Mouse (Mus musculus): ENCODE measurements around the gene Oosp1. TPM values are rescaled to one million over a fixed set of nuclear protein-coding genes. Genes with fewer than 3 reads are reported as not detected.

The Oosp1 gene
- not detected in 2 replicates for polyA plus RNA-seq (2015; fragmentation: Nextera tagmentation; extraction: Ambion mirVana)

DNA sequence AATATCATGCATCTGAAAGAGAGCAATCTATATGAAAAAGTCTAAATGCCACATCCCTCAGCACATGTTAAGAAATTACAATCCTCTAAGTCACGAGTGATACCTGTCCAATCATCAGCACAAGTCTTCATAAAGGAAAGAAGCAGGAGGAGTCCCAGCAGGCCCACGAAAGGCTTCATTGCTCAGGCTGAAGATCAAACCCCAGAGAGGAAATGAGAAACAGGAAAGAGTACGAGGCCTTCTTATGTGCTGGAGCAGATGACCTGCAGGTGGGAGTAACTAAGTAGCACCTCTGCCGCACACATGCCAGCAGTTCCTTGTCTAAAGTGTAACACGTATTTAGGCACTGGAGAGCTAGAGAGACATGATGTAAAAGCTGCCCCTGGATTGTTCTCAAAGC is at the start of gene Oosp1:
Gene Oosp1, minus strand, starts transcription at position 312 of the 400 bp plus-strand sequence.
- Histone ChIP-seq H3K27ac (no peak within 1 kb of the TSS), H3K4me3 (no peak within 1 kb of the TSS), H3K36me3 (ENCODE audit: poor library complexity, severe bottlenecking) (no peaks in the 10 kb centered on the region), H3K4me2 (no peak within 1 kb of the TSS), H3K9me3 (replicated peaks) (no peaks in the 10 kb centered on the region), H3K4me1 (no peaks in the 10 kb centered on the region), H3K9ac (no peak within 1 kb of the TSS), H3K27me3 (no peaks in the 10 kb centered on the region)
- WGBS, result 75% methylated on average over 5 of the region's 5 CpGs
- ATAC-seq, result no peak

DNA sequence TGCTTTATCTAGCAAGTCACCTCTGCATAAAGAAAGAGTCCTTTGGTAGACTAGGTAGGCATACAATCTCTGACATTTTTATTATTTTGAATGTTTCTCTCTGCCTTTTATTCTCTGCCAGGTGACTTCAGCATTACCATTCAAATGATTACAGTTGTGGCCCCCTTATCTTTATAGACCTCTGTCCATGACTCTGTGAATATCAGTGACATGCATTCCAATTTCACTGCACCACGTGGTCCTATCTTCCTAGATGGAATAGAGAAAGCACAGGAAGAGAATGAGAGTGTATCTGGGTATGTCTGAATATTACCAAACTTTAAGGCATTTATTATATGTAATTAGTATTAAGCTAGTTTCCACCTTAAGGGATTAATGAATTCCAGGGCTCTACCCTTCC is 45.5 kb upstream of the Oosp1 start:
- H3K4me1 ChIP-seq, result no peaks in the 10 kb centered on the region
- 51% methylated on average over 1 of the region's 1 CpGs for WGBS
- no peak for ATAC-seq
- no peak overlapping the region for H3K27ac ChIP-seq
- no peaks in the 10 kb centered on the region for H3K36me3 ChIP-seq (ENCODE audit: poor library complexity, severe bottlenecking)
- H3K4me2 ChIP-seq, result no peak overlapping the region
- H3K4me3 ChIP-seq, result no peak overlapping the region
- no peaks in the 10 kb centered on the region for H3K27me3 ChIP-seq
- H3K9ac ChIP-seq, result no peak overlapping the region
- H3K9me3 ChIP-seq (replicated peaks), result no peaks in the 10 kb centered on the region

DNA sequence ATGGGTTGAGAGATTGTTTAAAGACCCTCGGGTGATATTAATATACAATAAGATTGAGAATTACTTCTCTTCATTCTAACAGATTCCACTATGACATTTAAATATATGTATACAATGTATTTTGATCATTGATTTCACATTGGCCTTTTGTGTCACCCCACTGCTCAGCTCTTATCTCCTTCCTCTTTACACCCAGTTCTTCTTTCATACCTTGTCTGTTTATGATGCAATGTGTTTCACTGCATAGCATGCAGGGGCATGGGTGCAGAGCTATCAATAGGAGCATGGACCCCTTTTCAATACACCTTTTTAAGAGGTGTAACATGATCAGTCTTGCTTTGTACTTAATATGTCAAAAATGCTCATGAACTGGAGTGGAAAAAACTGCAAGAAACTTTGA is 39.3 kb upstream of the Oosp1 start:
- H3K9me3 ChIP-seq (replicated peaks), result no peaks in the 10 kb centered on the region
- 89% methylated on average over 1 of the region's 1 CpGs for WGBS

DNA sequence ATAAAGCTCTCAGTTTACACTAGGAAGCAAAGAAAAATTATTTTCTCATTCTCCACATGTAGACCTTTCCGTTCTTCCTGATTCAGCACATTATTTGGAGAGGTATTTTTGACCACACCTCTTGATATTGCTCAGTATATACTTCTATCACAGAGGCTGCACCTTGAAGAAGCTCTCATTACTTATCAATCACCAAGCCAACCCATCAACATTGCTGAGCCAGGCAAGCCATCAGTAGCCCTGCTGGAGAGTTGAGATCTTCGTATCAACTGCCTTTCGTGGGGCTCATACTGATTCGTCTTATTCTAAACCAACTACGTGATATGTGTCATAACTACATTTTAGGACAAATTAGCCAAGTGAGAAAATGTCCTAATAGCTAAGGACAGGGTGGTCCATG is 36.4 kb upstream of the Oosp1 start:
- 94% methylated on average over 5 of the region's 5 CpGs for WGBS
- Histone ChIP-seq H3K9ac (no peak overlapping the region), H3K9me3 (replicated peaks) (no peaks in the 10 kb centered on the region), H3K27me3 (no peaks in the 10 kb centered on the region), H3K4me3 (no peak overlapping the region), H3K4me2 (no peak overlapping the region), H3K36me3 (ENCODE audit: poor library complexity, severe bottlenecking) (no peaks in the 10 kb centered on the region), H3K27ac (no peak overlapping the region), H3K4me1 (no peaks in the 10 kb centered on the region)
- ATAC-seq, result no peak

More for the DNA sequence above, 39.3 kb upstream of the Oosp1 start:
- H3K4me3 ChIP-seq, result no peak overlapping the region
- no peaks in the 10 kb centered on the region for H3K27me3 ChIP-seq
- no peak overlapping the region for H3K27ac ChIP-seq
- no peaks in the 10 kb centered on the region for H3K4me1 ChIP-seq
- no peaks in the 10 kb centered on the region for H3K36me3 ChIP-seq (ENCODE audit: poor library complexity, severe bottlenecking)
- no peak overlapping the region for H3K9ac ChIP-seq
- ATAC-seq, result no peak
- no peak overlapping the region for H3K4me2 ChIP-seq

DNA sequence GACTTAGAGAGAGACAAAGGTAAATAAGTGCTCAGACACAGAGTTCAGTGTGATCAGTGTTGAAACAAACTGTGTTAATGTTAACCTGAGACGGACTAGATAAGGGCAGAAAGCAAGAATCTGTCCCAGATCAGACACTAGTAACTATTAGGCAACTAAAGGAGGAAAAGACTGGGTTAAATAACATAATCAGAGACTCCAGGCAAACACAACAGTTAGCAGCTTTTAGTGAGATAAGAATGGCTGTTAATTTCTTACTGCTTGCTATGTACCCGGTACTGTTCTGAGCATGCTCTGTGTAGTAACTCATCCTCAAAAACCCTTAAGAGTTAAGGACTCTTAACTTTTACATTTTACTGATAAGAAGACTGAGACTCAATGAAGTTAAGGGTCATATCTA is 35.0 kb upstream of the Oosp1 start:
- 86% methylated on average over 2 of the region's 2 CpGs for WGBS
- no peaks in the 10 kb centered on the region for H3K4me1 ChIP-seq

DNA sequence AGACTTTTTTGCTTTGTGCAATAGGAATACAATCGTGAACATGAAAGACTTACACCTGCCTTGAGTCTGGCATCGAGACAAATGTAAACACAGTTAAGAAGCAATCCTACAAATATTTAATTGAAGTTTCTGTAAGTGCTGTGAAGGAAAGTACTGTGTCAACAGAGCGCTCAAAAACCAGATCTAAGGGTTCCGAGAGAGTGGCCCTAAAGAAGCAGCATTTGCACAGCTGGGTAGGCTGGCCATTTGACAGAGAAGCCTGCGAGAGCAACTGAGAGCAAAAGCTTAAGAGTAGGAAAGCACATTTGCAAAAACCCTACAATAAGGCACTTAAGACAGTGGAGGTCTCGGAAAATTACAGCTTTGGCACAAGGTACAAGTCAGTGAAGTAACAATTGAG is 33.3 kb upstream of the Oosp1 start:
- Histone ChIP-seq H3K36me3 (ENCODE audit: poor library complexity, severe bottlenecking) (no peaks in the 10 kb centered on the region), H3K4me3 (no peak overlapping the region), H3K27ac (no peak overlapping the region), H3K27me3 (no peaks in the 10 kb centered on the region), H3K9me3 (replicated peaks) (no peaks in the 10 kb centered on the region), H3K4me1 (no peaks in the 10 kb centered on the region), H3K4me2 (no peak overlapping the region), H3K9ac (no peak overlapping the region)
- 82% methylated on average over 6 of the region's 6 CpGs for WGBS
- no peak for ATAC-seq

More for the DNA sequence above, 35.0 kb upstream of the Oosp1 start:
- Histone ChIP-seq H3K4me2 (no peak overlapping the region), H3K36me3 (ENCODE audit: poor library complexity, severe bottlenecking) (no peaks in the 10 kb centered on the region), H3K9me3 (replicated peaks) (no peaks in the 10 kb centered on the region), H3K4me3 (no peak overlapping the region), H3K27ac (no peak overlapping the region), H3K27me3 (no peaks in the 10 kb centered on the region), H3K9ac (no peak overlapping the region)
- no peak for ATAC-seq

DNA sequence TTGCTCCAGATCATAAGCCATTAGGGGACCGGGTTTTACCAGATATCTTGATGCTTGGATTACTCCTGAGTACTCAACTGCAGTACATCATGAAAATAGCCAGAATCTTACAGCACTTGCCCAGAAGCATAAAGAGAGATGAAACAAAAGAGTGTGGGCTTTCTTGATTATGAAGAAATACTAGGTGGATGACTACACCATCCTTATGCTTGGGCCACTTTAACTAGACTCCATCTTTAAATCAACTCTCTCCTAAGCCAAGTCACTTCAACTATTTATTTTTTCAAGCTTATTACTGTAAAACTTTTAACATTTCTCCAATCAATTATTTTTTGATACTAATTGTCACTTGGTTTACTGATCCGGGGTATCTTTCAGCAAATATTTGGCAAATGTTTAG is 32.9 kb upstream of the Oosp1 start:
- WGBS, result 92% methylated on average over 2 of the region's 2 CpGs
- H3K9me3 ChIP-seq (replicated peaks), result no peaks in the 10 kb centered on the region
- no peak overlapping the region for H3K4me2 ChIP-seq

DNA sequence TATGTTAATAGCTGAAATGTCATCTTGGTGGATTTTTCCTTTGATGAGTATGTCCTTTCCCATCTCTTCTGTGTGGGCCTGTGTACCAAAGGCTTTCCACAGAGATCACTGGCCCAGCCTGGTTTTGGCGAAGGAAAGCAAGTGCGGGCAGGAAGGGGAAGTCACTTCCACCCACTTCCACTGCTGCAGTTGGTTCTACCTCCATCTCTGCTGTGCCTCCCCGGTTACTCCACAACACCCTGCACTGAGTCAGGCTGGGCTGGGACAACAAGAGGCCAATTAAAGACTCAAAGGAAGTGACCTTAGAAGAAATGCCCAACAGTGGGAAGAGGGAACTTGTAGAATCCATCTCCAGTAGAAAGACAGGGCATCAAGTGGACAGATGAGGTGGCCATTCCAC is 29.1 kb upstream of the Oosp1 start:
- Histone ChIP-seq H3K36me3 (ENCODE audit: poor library complexity, severe bottlenecking) (no peaks in the 10 kb centered on the region), H3K4me1 (no peaks in the 10 kb centered on the region), H3K9ac (no peak overlapping the region), H3K4me3 (no peak overlapping the region), H3K27me3 (no peaks in the 10 kb centered on the region), H3K9me3 (replicated peaks) (no peaks in the 10 kb centered on the region), H3K27ac (no peak overlapping the region), H3K4me2 (no peak overlapping the region)
- WGBS, result 88% methylated on average over 3 of the region's 3 CpGs
- ATAC-seq, result no peak

More for the DNA sequence above, 32.9 kb upstream of the Oosp1 start:
- H3K27me3 ChIP-seq, result no peaks in the 10 kb centered on the region
- H3K9ac ChIP-seq, result no peak overlapping the region
- no peak overlapping the region for H3K27ac ChIP-seq
- ATAC-seq, result no peak
- H3K4me3 ChIP-seq, result no peak overlapping the region
- no peaks in the 10 kb centered on the region for H3K36me3 ChIP-seq (ENCODE audit: poor library complexity, severe bottlenecking)
- H3K4me1 ChIP-seq, result no peaks in the 10 kb centered on the region

DNA sequence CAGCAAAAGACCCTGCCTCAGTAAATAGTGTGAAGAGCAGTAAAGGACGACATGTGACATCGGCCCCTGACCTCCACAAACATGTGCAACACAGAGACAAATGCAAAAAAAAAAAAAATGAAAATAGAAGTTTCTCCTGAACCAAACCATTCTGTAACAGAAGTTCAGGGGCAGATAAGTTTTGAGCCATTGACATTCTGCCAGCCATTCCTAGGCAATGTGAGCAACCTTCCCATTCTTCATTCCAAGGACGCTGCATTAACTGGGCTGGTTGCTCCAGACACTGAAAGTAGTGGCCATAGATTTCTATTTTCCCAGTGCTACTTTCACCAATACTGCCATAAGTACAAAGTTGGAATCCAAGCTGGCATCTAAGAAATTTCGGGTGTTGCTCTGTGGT is 21.5 kb upstream of the Oosp1 start:
- no peak overlapping the region for H3K4me3 ChIP-seq
- no peaks in the 10 kb centered on the region for H3K4me1 ChIP-seq
- 83% methylated on average over 4 of the region's 4 CpGs for WGBS
- no peak overlapping the region for H3K4me2 ChIP-seq
- no peak overlapping the region for H3K9ac ChIP-seq
- H3K27ac ChIP-seq, result no peak overlapping the region
- H3K27me3 ChIP-seq, result no peaks in the 10 kb centered on the region
- ATAC-seq, result no peak
- H3K36me3 ChIP-seq (ENCODE audit: poor library complexity, severe bottlenecking), result no peaks in the 10 kb centered on the region
- no peaks in the 10 kb centered on the region for H3K9me3 ChIP-seq (replicated peaks)

DNA sequence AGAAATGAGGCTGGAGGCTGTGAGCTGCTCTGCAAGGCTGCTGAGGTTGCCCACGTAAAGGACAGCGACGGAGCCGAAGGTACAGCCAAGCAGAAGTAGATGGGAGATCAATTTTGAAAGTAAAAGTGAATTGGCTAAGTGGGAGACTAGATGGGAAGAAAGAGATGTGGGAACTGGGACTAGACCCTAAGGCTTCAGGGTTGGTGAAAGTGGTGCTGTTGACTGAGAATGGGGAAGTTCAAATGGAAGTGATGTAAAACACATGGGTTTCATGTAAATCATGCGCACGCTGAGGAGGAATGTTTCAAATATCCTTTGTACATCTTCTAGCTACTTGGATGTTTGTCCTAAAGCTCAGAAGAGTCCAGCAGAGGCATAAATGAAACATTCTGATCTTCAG is 7.4 kb upstream of the Oosp1 start:
- WGBS, result 93% methylated on average over 6 of the region's 6 CpGs
- Histone ChIP-seq H3K36me3 (ENCODE audit: poor library complexity, severe bottlenecking) (no peaks in the 10 kb centered on the region), H3K27ac (no peak overlapping the region), H3K4me1 (no peaks in the 10 kb centered on the region), H3K9ac (no peak overlapping the region), H3K4me2 (no peak overlapping the region), H3K9me3 (replicated peaks) (no peaks in the 10 kb centered on the region), H3K4me3 (no peak overlapping the region), H3K27me3 (no peaks in the 10 kb centered on the region)
- no peak for ATAC-seq

DNA sequence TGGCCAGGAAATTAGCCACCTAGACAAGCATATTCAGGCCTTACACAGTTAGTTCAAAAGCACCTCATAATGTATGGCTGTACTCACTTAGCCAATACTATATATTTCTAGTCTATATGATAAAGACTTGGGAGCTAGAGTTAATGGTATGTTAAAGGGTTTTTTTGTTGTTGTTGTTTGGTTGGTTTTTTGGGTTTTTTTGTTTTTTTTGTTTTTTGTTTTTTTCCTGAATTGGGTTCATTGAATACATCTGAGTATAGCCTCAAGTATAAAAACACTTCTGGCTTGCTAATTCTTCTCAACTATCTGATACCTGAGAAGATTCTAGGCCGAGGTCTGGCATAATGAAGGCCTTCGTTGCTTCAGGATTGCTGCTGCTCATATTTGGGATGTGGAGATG is 5.8 kb upstream of the Oosp1 start, which contains the start of gene Oosp3:
Gene Oosp3, plus strand, starts transcription at position 301 of the 400 bp plus-strand sequence.
- H3K9me3 ChIP-seq (replicated peaks), result no peaks in the 10 kb centered on the region
- H3K27ac ChIP-seq, result no peak within 1 kb of the TSS
- no peaks in the 10 kb centered on the region for H3K36me3 ChIP-seq (ENCODE audit: poor library complexity, severe bottlenecking)
- no peak within 1 kb of the TSS for H3K4me3 ChIP-seq
- H3K27me3 ChIP-seq, result no peaks in the 10 kb centered on the region
- 85% methylated on average over 2 of the region's 2 CpGs for WGBS
- no peak within 1 kb of the TSS for H3K4me2 ChIP-seq
- no peak within 1 kb of the TSS for H3K9ac ChIP-seq
- no peak for ATAC-seq
- no peaks in the 10 kb centered on the region for H3K4me1 ChIP-seq

DNA sequence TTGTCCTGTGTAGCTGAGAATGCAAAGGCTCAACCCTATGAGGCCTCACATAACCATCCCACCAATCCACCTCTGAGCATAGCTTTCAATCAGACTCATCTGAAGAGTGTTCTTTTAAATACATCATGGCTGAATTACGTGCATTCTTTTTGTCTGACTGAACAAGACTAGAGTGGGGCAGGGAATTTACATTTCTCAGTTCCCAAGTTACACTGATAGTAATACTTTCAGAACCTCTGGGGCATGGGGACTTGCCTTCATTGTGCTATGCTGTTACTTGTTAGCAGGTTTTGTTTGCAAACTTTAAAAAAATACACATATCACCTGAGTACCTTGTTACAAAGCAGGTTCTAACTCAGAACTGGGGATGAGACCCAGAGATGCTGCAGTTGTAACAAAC is 504 bp upstream of the Oosp1 start:
- no peak overlapping the region for H3K9ac ChIP-seq
- WGBS, result 64% methylated on average over 1 of the region's 1 CpGs

DNA sequence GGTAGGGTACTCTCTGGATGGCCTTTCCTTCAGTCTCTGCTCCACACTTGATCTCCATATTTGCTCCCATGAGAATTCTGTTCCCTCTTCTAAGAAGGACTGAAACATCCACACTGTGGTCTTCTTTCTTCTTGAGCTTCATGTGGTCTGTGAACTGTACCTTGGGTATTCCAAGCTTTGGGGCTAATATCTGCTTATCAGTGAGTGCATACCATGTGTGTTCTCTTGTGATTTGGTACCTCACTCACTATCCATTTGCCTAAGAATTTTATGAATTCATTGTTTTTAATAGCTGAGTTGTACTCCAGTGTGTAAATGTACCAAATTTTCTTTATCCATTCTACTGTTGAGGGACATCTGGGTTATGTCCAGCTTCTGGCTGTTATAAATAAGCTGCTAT is 29.4 kb downstream of the Oosp1 start:
- H3K36me3 ChIP-seq (ENCODE audit: poor library complexity, severe bottlenecking), result no peaks in the 10 kb centered on the region
- no peak overlapping the region for H3K27ac ChIP-seq
- no peak overlapping the region for H3K9ac ChIP-seq
- no peaks in the 10 kb centered on the region for H3K27me3 ChIP-seq
- no peak for ATAC-seq
- no peak overlapping the region for H3K4me3 ChIP-seq
- no peaks in the 10 kb centered on the region for H3K9me3 ChIP-seq (replicated peaks)
- no peak overlapping the region for H3K4me2 ChIP-seq
- no peaks in the 10 kb centered on the region for H3K4me1 ChIP-seq

More for the DNA sequence above, 504 bp upstream of the Oosp1 start:
- Histone ChIP-seq H3K36me3 (ENCODE audit: poor library complexity, severe bottlenecking) (no peaks in the 10 kb centered on the region), H3K4me2 (no peak overlapping the region), H3K27me3 (no peaks in the 10 kb centered on the region), H3K4me3 (no peak overlapping the region), H3K4me1 (no peaks in the 10 kb centered on the region), H3K27ac (no peak overlapping the region), H3K9me3 (replicated peaks) (no peaks in the 10 kb centered on the region)
- ATAC-seq, result no peak

Measured in forebrain, embryonic 13.5 days (tissue).